Mouse (Mus musculus) splenic B cell, adult 2 months (primary cell): ENCODE results near the gene Arrdc2.
"Not testable (repeated sequence)": the region's sequence is repeated elsewhere in the genome, so short reads cannot be mapped to it uniquely, and the experiment has no call there.

Source experiments
- DNase-seq: peaks from one replicate; pipeline ENCODE4 v3.0.0-alpha.2; 2011; ENCODE audit warnings: low read depth, low spot score
- H3K27me3 ChIP-seq: 2 replicates; pipeline ENCODE4 v1.6.1; 2012; ENCODE audit warnings: mild to moderate bottlenecking, low read length, moderate library complexity, mixed read lengths; ENCODE audit not compliant: control insufficient read depth, poor library complexity, insufficient read depth, severe bottlenecking
- H3K36me3 ChIP-seq: 2 replicates; pipeline ENCODE4 v1.6.1; 2012; ENCODE audit warnings: mild to moderate bottlenecking, low read length, moderate library complexity, mixed read lengths; ENCODE audit not compliant: control insufficient read depth, poor library complexity, insufficient read depth, severe bottlenecking

Gene Arrdc2

GRCm38 (mm10) chr8:70838654-70839407 is 689 bp downstream of the Arrdc2 start:
- no peak for DNase-seq
- Histone ChIP-seq H3K27me3 (no peaks in the 10 kb centered on the region), H3K36me3 (0 out of 2 replicates have a peak, but pooled peaks cover 1% of the 10 kb centered on the region)

- 0 out of 2 replicates have a peak, but pooled peaks cover 1% of the 10 kb centered on the region for H3K36me3 ChIP-seq
- no peaks in the 10 kb centered on the region for H3K27me3 ChIP-seq
- no peak for DNase-seq
Observed at GRCm38 (mm10) chr8:70836666-70837065, 2.9 kb downstream of the Arrdc2 start.

GRCm38 (mm10) chr8:70834071-70834470 is 5.4 kb downstream of the Arrdc2 start:
- H3K36me3 ChIP-seq, result 0 out of 2 replicates have a peak, but pooled peaks cover 1% of the 10 kb centered on the region
- H3K27me3 ChIP-seq, result no peaks in the 10 kb centered on the region
- DNase-seq, result no peak

GRCm38 (mm10) chr8:70833520-70833919 is 6.0 kb downstream of the Arrdc2 start:
- Histone ChIP-seq H3K36me3 (0 out of 2 replicates have a peak, but pooled peaks cover 1% of the 10 kb centered on the region), H3K27me3 (no peaks in the 10 kb centered on the region)
- DNase-seq, result no peak

GRCm38 (mm10) chr8:70833018-70833482 is 6.5 kb downstream of the Arrdc2 start:
- Histone ChIP-seq H3K36me3 (0 out of 2 replicates have a peak, but pooled peaks cover 1% of the 10 kb centered on the region), H3K27me3 (no peaks in the 10 kb centered on the region)
- DNase-seq, result no peak

GRCm38 (mm10) chr8:70832371-70832770 is 7.1 kb downstream of the Arrdc2 start:
- no peaks in the 10 kb centered on the region for H3K27me3 ChIP-seq
- 0 out of 2 replicates have a peak, but pooled peaks cover 1% of the 10 kb centered on the region for H3K36me3 ChIP-seq
- DNase-seq, result no peak

GRCm38 (mm10) chr8:70831517-70831916 is 8.0 kb downstream of the Arrdc2 start:
- DNase-seq, result no peak
- Histone ChIP-seq H3K27me3 (no peaks in the 10 kb centered on the region), H3K36me3 (no peaks in the 10 kb centered on the region)

GRCm38 (mm10) chr8:70827796-70828195 is 11.7 kb downstream of the Arrdc2 start:
- DNase-seq, result no peak
- Histone ChIP-seq H3K27me3 (no peaks in the 10 kb centered on the region), H3K36me3 (no peaks in the 10 kb centered on the region)

- DNase-seq, result no peak
- H3K27me3 ChIP-seq, result no peaks in the 10 kb centered on the region
- H3K36me3 ChIP-seq, result no peaks in the 10 kb centered on the region
Observed at GRCm38 (mm10) chr8:70827010-70827409, 12.5 kb downstream of the Arrdc2 start.

- Histone ChIP-seq H3K27me3 (no peaks in the 10 kb centered on the region), H3K36me3 (no peaks in the 10 kb centered on the region)
- DNase-seq, result no peak
Observed at GRCm38 (mm10) chr8:70825816-70826215, 13.7 kb downstream of the Arrdc2 start.

- no peak for DNase-seq
- Histone ChIP-seq H3K27me3 (no peaks in the 10 kb centered on the region), H3K36me3 (no peaks in the 10 kb centered on the region)
Observed at GRCm38 (mm10) chr8:70823802-70824201, 15.7 kb downstream of the Arrdc2 start.

- DNase-seq, H3K27me3 ChIP-seq, H3K36me3 ChIP-seq: not testable (repeated sequence)
Observed at GRCm38 (mm10) chr8:70822594-70822993, 16.9 kb downstream of the Arrdc2 start.

GRCm38 (mm10) chr8:70821992-70822391 is 17.5 kb downstream of the Arrdc2 start:
- DNase-seq, result no peak

GRCm38 (mm10) chr8:70821399-70821962 is 18.0 kb downstream of the Arrdc2 start:
- DNase-seq, result peak; percentile 82
- no peaks in the 10 kb centered on the region for H3K36me3 ChIP-seq

More at GRCm38 (mm10) chr8:70821992-70822391, 17.5 kb downstream of the Arrdc2 start:
- Histone ChIP-seq H3K27me3 (no peaks in the 10 kb centered on the region), H3K36me3 (no peaks in the 10 kb centered on the region)

More at GRCm38 (mm10) chr8:70821399-70821962, 18.0 kb downstream of the Arrdc2 start:
- H3K27me3 ChIP-seq, result no peaks in the 10 kb centered on the region
